ENCODE assay signal across 8 mouse cellular contexts in genomic region chr10:127569450-127569849, GRCm38 (mm10). TPM values are rescaled to one million over a fixed set of nuclear protein-coding genes. Genes with fewer than 3 reads are reported as not detected.
DNase-seq lines count a peak whose midpoint lies in the region; ATAC-seq lines count a peak whose summit lies in the region.

No protein-coding gene starts in this region.

- H3K4me1 ChIP-seq in heart, embryonic 11.5 days (ENCODE audit: control insufficient read depth, insufficient read depth, low read length): peaks cover 2% of the 10 kb centered on the region
- H3K4me1 ChIP-seq in forebrain, embryonic 12.5 days: no peaks in the 10 kb centered on the region
- no peaks in the 10 kb centered on the region for H3K4me1 ChIP-seq in hindbrain, embryonic 16.5 days (ENCODE audit: control insufficient read depth, insufficient read depth, low read depth, low read length)

- WGBS in heart, embryonic 11.5 days (ENCODE audit: insufficient replicate concordance): 16% methylated on average over 3 of the region's 3 CpGs
- WGBS in forebrain, embryonic 12.5 days: 45% methylated on average over 3 of the region's 3 CpGs
- WGBS in hindbrain, embryonic 16.5 days: 32% methylated on average over 3 of the region's 3 CpGs

- H3K27ac ChIP-seq in heart, embryonic 11.5 days (ENCODE audit: low read depth, low read length): no peak overlapping the region
- no peak overlapping the region for H3K27ac ChIP-seq in forebrain, embryonic 12.5 days
- no peak overlapping the region for H3K27ac ChIP-seq in hindbrain, embryonic 16.5 days (ENCODE audit: low read depth, low read length)

- no peak overlapping the region for H3K4me3 ChIP-seq in heart, embryonic 11.5 days (ENCODE audit: low read depth, low read length)
- no peak overlapping the region for H3K4me3 ChIP-seq in forebrain, embryonic 12.5 days (replicated peaks)
- H3K4me3 ChIP-seq in hindbrain, embryonic 16.5 days (ENCODE audit: low read length): no peak overlapping the region

- H3K27me3 ChIP-seq in heart, embryonic 11.5 days (ENCODE audit: control insufficient read depth, insufficient read depth, low read length): no peaks in the 10 kb centered on the region
- no peaks in the 10 kb centered on the region for H3K27me3 ChIP-seq in forebrain, embryonic 12.5 days
- no peaks in the 10 kb centered on the region for H3K27me3 ChIP-seq in hindbrain, embryonic 16.5 days (replicated peaks; ENCODE audit: control insufficient read depth, insufficient read depth, low read length)

- peaks cover 21% of the 10 kb centered on the region for H3K36me3 ChIP-seq in heart, embryonic 11.5 days (ENCODE audit: control insufficient read depth, insufficient read depth, low read length)
- H3K36me3 ChIP-seq in forebrain, embryonic 12.5 days (replicated peaks): peaks cover 79% of the 10 kb centered on the region
- H3K36me3 ChIP-seq in hindbrain, embryonic 16.5 days (ENCODE audit: control insufficient read depth, insufficient read depth, low read length): peaks cover 59% of the 10 kb centered on the region

- H3K9me3 ChIP-seq in heart, embryonic 11.5 days (replicated peaks; ENCODE audit: control insufficient read depth, low read length): no peaks in the 10 kb centered on the region
- H3K9me3 ChIP-seq in forebrain, embryonic 12.5 days: no peaks in the 10 kb centered on the region
- no peaks in the 10 kb centered on the region for H3K9me3 ChIP-seq in hindbrain, embryonic 16.5 days (ENCODE audit: control insufficient read depth, low read length)

- ATAC-seq in heart, embryonic 11.5 days (replicated peaks; ENCODE audit: insufficient number of reproducible peaks, low FRiP score, low TSS enrichment): no peak
- ATAC-seq in forebrain, embryonic 12.5 days (ENCODE audit: low FRiP score): peak; percentile 46; the same call in 1 of the 2 replicates
- ATAC-seq in hindbrain, embryonic 16.5 days: peak; percentile 62; the same call in 1 of the 2 replicates

- DNase-seq in heart, adult 18-20 months: peak; percentile 80 to 89
- DNase-seq in c-Kit-positive CD71-negative TER-119-negative erythroid progenitor cells, embryonic 14.5 days (ENCODE audit: low read depth): peak; percentile 85
- peak; percentile 53 for DNase-seq in left cerebral cortex, adult 11 months (ENCODE audit: low spot score)
- peak; percentile 88 for DNase-seq in mesoderm, embryonic 11.5 days (ENCODE audit: low read depth, low spot score)
- DNase-seq in spleen, postnatal 14 days (ENCODE audit: low spot score in 2 of 2): peak; percentile 56 to 78

- H3K9ac ChIP-seq in heart, embryonic 11.5 days (ENCODE audit: low read depth, low read length): no peak overlapping the region
- H3K9ac ChIP-seq in forebrain, embryonic 12.5 days: no peak overlapping the region
- no peak overlapping the region for H3K9ac ChIP-seq in hindbrain, embryonic 16.5 days (ENCODE audit: low read depth, low read length)

- no peak overlapping the region for H3K4me2 ChIP-seq in heart, embryonic 11.5 days
- no peak overlapping the region for H3K4me2 ChIP-seq in forebrain, embryonic 12.5 days
- no peak overlapping the region for H3K4me2 ChIP-seq in hindbrain, embryonic 16.5 days (ENCODE audit: low read length)

RNA-seq across cellular contexts. Expression of gene Nxph4, which starts 35.1 kb away (rescaled TPM):
- total RNA-seq in heart, adult 18-20 months (2021): under 1 TPM; 0.35 to 0.39 TPM
- polyA plus RNA-seq in heart, embryonic 11.5 days (2014; fragmentation: Nextera tagmentation; extraction: Ambion mirVana): 0.21 and 0.33 TPM in 2 replicates
- polyA plus RNA-seq in forebrain, embryonic 12.5 days (2016; fragmentation: Nextera tagmentation; extraction: Ambion mirVana): 60.0 and 62.4 TPM in 2 replicates
- polyA plus RNA-seq in hindbrain, embryonic 16.5 days (2015; fragmentation: Nextera tagmentation; extraction: Ambion mirVana): 129 and 136 TPM in 2 replicates

RNA-seq across cellular contexts. Expression of gene Shmt2, which starts 47.2 kb away (rescaled TPM):
- total RNA-seq in heart, adult 18-20 months (2021): 10 to 100 TPM; 39.3 to 44.7 TPM
- polyA plus RNA-seq in heart, embryonic 11.5 days (2014; fragmentation: Nextera tagmentation; extraction: Ambion mirVana): 71.3 and 82.7 TPM in 2 replicates
- polyA plus RNA-seq in forebrain, embryonic 12.5 days (2016; fragmentation: Nextera tagmentation; extraction: Ambion mirVana): 103 and 105 TPM in 2 replicates
- 52.8 and 59.3 TPM in 2 replicates for polyA plus RNA-seq in hindbrain, embryonic 16.5 days (2015; fragmentation: Nextera tagmentation; extraction: Ambion mirVana)

RNA-seq across cellular contexts. Expression of gene Lrp1, which starts 51.5 kb away (rescaled TPM):
- total RNA-seq in heart, adult 18-20 months (2021): 10 to 100 TPM; 65.2 to 69.7 TPM
- 32.8 and 34.6 TPM in 2 replicates for polyA plus RNA-seq in heart, embryonic 11.5 days (2014; fragmentation: Nextera tagmentation; extraction: Ambion mirVana)
- polyA plus RNA-seq in forebrain, embryonic 12.5 days (2016; fragmentation: Nextera tagmentation; extraction: Ambion mirVana): 81.4 and 81.8 TPM in 2 replicates
- polyA plus RNA-seq in hindbrain, embryonic 16.5 days (2015; fragmentation: Nextera tagmentation; extraction: Ambion mirVana): 109 and 125 TPM in 2 replicates

RNA-seq across cellular contexts. Expression of gene Ndufa4l2, which starts 54.7 kb away (rescaled TPM):
- 10 to 100 TPM; 23.9 to 27.0 TPM for total RNA-seq in heart, adult 18-20 months (2021)
- polyA plus RNA-seq in heart, embryonic 11.5 days (2014; fragmentation: Nextera tagmentation; extraction: Ambion mirVana): 10.1 and 13.9 TPM in 2 replicates
- 5.9 and 9.0 TPM in 2 replicates for polyA plus RNA-seq in forebrain, embryonic 12.5 days (2016; fragmentation: Nextera tagmentation; extraction: Ambion mirVana)
- polyA plus RNA-seq in hindbrain, embryonic 16.5 days (2015; fragmentation: Nextera tagmentation; extraction: Ambion mirVana): 23.2 and 29.5 TPM in 2 replicates

Comparison
In these comparisons a context has a peak if more than half of its experiments do, and no peak if none do; other contexts are left out.
1. RNA of gene Nxph4, which starts 35.1 kb away (polyA plus RNA-seq): 129 to 136 TPM in hindbrain, embryonic 16.5 days and 60.0 to 62.4 TPM in forebrain, embryonic 12.5 days; 0.21 to 0.33 TPM in heart, embryonic 11.5 days; every median in the first group is over 10 times any median in the second.
2. Peak in every context shown above with its lines, with median percentiles within 50 percentile points of each other: DNase-seq.